Mouse (Mus musculus) lung, adult 18-20 months (tissue): ENCODE data around the gene 1700024G13Rik.

Experiments
- DNase-seq, 2 experiments: peaks; one replicate each; pipeline ENCODE4 v3.0.0; 2022; ENCODE audit warnings: mixed read lengths in 2 of 2

Gene 1700024G13Rik

DNA sequence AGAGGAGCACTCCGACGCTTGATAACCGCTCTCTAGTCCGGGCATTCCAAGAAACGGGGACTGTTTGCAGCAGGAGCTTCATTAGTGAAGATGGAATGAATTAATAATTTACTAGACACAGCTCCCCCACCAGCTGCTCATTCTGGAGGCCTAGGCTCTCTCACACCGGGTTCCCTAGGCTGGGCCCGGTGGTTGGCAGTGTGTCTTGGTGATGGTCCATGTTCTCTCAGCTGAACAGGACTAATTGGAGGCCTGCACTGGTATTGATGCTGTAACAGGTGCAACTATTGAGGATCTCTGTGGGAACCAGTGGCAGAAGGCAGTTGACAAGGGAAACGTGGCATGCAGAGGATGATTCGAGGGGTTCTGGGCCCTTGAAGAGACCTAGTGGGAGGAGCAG, 60.8 kb downstream of the 1700024G13Rik start:
- DNase-seq: no peak
